Mouse (Mus musculus): Measurements from ENCODE around the gene Nrtn. TPM values are rescaled to one million over a fixed set of nuclear protein-coding genes. Genes with fewer than 3 reads are reported as not detected.

The Nrtn gene
- polyA plus RNA-seq, 1 experiment = 17.9 TPM

DNA sequence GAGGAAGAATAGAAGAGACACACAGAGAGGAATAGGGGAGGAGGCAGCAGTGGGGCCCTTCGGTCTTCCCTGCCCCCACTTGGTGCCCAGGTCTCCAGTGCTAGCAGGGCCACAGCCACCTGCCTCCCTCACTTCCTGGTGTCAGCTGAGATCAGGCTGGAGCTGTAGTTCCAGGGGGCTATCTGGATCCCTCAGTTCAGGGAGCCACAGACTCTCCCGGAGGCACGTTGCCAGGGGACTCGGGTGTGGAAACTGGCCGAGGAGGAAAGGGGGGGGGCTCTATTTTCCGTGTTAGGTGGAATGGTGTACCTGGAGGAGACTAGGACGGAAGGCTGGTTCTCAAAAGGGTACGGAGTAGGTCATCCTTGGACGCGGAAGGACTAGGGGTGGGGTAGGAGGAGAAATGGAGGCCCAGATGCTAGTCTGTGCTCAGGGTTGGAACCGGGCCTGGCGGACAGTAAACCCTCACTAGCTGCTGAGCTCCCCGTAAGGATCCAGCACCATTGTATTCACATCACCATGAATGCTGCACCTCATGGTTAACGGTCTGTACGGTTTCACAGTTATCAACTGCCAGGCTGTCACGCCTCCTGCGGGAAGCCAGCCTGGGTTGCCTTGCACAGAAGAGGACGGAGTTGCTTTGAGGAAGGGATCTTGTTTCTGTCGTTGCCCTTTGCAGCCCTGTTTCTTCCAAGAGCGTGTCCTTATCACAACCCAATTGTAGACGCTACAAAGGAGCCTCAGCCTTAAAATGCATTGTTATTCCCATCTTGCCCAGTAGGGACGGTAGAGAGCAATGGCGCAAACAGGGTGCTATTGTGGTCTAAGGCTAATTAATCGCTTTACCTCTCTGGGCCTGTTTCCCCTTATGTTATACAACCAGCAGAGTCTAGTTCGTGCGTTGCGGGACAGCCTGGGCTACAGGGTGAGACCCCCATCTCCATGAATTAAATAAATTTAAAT is 5.7 kb upstream of the Nrtn start:
- no peak for DNase-seq (ENCODE audit: low read depth)

DNA sequence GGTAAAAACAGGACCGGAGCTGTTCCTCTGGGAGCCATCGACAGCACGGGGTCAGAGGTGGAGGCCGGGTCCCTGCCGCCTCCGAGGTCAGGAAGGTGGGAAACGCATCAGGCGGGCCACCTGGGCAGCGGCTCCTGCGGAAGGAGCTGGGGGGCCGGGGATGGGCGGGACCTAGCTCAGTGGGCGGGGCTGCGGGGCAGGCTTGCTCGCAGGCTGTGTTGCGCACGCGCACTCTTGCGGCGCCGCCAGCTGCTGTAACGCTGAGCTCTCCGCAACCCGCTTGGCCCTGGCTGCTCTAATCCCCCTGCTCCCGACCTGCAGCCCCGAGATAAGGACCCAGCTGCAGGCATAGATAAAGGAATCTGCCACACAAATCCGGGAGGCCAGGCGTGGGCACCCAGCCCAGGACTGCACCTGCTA is 4.7 kb upstream of the Nrtn start:
- DNase-seq (ENCODE audit: low read depth) = no peak

DNA sequence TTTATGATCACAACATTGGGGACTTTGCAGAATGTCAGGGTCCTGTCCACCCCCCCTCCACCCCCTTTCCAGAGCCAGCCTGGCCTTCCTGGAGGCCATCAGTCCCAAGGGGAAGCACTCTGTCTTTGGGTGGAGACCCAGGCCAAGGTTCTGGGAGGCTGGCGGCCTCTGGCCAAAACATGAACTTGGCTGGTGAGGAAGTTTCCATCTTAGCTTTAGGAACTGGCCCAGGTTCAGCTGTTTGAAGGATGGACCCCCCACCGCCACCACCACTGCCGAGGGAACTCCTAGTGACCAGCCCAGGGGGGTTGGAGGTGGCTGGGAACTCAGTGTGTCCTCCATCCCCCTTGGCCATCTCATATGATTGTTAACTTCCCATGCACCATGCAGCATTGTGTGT is 3.7 kb upstream of the Nrtn start:
- no peak for DNase-seq (ENCODE audit: low read depth)

DNA sequence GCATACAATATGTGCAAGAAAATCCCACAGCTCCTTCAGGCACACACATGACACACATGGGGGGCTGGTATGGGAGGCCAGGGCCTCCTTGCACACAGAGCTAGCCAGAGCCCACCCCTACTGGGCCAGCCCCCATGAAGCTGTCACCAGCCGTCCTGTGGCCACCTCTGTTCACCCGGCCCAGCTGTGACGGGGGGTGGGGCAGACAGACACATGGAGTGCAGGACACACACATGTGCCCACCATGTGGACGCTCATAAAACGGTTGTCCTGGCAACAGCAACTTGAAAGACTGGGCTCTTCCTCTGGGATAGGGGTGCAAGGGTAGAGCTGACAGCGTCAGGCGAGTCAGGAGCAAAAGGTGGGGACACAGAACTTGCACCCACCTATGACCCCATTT is 1.9 kb upstream of the Nrtn start:
- no peak for DNase-seq (ENCODE audit: low read depth)

DNA sequence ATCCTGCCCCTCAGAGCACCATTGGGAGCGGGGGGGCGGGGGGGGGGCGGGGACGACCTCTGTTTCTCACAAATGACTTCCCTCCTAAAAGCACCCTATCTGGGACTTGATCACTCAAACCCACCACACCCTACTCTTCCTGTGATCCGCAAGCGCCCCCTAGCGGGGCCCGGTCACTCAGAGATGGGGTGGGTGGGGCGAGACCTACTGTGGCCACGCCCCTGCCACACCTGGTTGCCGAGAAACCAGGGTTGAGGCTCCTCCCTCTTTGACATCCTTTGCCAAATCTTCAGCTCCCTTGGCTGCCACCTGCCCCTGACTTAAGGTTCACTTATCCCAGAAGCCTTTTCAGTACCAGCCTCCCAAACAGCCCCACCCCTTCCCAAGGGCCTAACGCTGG is 802 bp upstream of the Nrtn start:
- no peak for DNase-seq (ENCODE audit: low read depth)

DNA sequence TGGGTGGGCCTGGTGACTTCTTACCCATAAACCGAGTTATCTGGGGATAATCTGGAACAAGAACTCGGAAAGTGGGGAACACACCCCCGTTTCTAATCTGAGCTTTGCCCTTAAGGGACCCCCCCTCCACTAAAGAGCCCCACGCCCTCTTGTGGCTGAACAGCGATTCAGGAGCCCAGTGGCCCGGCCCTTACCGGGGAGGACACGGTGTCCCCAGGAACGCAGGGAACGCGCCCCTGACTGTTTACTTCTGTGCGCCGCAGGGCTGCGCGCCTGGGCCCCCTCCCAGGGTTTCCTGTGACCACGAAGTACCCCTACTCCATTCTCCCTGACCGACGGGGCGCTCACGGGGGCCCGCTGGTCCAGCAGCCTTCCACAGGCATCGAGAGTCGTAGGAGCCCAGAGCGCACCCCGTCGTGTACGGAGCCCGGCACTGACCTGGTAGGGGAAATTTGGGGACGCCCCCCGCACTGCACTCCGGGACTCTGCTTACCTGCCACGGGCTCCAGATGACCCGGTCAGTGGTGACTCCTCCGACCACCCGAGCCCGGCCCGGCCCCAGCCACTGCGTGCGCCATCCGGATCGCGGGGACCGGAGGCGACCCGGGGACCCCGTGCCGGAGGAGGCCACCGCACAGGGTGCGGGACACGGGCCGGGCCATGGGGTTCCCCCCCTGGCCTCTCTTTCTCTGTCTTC is 479 bp downstream of the Nrtn start:
- DNase-seq (ENCODE audit: low read depth) = no peak

DNA sequence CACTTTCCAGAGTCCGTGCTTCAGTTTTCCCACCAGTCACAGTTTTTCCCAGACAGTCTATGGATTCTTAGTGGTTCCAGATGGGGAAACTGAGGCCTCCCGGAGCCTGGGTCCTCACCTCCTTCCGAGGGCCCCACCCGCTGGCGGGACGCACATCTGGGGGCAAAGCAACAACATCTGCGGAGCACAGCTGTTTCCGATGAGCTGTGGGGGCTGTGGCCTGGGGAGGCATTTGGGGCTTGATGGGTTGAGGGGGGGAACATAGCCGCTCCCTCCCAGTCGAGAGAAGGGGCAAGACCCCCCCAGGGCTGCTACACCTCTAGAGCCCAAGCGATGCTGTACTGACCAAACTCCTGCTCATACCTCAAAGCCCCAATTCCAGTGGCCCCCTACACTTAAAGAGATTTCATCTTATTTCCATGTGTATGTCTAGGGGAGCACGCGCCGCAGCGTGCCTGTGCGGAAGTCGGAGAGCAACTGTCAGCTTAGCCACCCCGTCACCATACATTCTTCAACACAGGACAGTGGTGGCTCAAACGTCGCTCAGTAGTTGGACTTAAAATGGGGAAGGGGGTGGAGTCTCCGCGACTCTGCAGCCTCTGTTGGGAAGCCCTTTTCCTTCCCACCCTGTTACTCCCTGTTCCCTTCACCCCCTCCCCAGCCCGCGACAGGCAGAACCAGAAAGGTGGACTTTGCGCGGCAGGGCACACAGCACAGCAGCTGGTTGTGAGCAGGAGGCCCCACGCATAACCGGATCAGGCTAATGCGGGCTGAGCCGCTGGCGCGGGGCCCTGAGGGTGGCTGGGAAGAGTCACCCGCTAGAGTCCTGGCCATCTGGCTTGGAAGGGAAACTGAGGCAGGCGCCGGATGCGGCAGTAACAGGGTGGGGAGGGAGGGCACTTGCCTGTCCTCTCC is 2.8 kb downstream of the Nrtn start:
- no peak for DNase-seq (ENCODE audit: low read depth)

DNA sequence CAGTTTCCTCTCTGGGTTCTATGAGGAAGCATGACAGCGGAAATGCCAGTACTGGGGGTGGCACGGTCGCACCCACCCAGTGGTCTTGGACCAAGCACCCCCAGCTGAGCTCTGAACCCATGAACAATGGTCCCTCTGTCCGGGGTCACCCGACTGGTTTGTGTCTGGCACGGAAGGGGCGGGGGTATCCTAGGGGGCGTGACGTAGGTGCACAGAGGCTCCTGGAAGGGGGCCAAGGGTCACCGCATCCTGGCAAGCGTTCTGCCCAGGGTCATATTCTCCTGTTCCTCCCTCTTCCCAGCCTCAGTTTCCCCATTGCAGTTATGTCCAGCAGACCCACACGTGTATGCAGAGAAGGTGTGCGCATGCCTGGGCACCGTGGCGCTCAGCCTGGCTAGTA is 3.9 kb downstream of the Nrtn start:
- no peak for DNase-seq (ENCODE audit: low read depth)

DNA sequence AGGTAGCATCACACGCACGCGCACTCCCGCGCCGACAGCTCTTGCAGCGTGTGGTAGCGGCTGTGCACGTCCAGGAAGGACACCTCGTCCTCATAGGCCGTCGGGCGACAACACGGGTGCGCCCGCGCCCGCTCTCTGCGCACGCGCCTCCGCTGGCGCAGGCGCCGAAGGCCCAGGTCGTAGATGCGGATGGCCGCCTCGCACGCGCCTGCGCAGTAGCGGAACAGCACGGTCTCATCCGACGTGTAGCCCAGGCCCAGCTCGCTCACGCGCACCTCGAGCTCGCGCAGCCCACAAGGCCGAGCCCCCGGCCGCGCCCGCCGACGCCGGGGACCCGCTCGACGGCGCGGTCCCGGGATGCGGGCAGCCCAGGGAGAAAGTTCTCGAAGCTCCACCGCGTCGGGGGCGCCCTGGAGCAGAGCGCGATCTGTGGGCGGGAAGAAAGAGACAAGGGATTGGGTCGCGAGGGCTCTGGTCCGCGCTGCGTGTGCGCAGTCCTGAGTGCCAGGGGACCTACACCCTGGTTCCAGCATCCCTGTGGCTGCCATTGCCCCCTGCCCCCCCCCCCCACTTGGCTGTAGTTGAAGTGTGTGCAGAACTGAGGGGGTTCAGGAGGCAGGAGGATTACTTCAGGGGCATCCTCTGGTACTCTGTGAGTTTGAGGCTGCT is 5.8 kb downstream of the Nrtn start:
- no peak for DNase-seq (ENCODE audit: low read depth)

DNA sequence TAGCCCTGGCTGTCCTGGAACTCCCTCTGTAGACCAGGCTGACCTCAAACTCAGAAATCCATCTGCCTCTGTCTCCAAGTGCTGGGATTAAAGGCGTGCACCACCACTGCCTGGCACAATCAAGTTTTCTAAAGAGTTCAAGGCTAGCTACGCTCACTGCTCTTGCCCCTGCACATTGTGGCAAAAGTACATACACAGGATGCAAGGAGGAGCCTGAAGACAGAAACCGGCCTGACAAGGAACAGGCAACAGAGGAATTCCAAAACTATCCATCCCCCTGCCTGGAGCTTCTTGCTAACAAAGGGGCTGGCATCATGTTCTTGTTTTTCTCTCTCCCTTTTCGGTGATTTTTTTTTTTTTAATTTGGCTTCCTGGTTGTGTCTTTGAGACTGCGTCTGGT is 13.2 kb downstream of the Nrtn start:
- DNase-seq (ENCODE audit: low read depth) = no peak

DNA sequence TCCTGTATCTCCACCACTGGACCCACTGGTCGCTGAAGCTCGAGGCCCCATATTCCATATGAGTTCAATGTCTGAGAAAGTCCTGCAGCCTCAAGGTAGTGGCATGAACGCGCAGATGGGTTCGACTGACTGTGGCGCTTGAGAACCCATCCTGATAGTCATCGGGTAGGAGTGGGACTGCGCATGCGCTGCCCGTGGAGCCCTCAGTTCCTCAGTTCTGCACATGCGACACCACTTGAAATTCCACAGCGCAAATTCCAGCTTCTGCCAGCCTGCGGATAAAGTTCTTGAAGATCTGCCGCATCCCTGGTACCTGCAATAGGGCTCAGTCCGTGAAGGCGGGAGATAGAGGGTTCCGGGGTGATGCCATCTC is 16.6 kb downstream of the Nrtn start:
- no peak for DNase-seq (ENCODE audit: low read depth)

DNA sequence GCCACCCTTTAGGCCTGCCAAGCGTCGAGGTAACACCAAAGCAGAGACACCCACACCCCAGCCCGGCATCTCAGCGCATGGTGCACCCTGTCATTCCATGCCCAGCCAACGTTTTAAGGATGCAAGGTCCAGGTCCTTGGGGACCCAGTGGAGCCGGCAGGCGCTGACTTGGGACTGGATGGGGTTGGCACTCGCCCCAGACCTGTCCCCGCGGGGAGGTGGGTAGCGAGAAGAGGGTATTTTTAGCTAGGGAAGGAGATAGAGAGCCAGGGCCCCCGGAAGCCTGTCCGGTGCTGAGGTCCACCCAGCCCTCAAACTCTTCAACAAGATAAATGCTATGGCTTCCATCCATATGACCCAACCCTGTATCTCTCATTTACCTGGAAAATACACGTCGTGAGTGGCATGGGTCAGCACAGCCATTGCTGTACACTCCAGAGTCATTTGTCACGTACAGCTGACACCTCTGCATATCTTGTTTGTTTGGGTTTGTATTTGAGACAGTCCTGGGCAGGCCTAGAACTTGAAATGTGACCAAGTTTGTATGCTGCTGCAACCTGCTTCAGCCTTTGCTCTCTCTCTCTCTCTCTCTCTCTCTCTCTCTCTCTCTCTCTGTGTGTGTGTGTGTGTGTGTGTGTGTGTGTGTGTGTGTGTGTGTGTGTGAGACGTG is 17.1 kb downstream of the Nrtn start:
- DNase-seq (ENCODE audit: low read depth) = no peak

DNA sequence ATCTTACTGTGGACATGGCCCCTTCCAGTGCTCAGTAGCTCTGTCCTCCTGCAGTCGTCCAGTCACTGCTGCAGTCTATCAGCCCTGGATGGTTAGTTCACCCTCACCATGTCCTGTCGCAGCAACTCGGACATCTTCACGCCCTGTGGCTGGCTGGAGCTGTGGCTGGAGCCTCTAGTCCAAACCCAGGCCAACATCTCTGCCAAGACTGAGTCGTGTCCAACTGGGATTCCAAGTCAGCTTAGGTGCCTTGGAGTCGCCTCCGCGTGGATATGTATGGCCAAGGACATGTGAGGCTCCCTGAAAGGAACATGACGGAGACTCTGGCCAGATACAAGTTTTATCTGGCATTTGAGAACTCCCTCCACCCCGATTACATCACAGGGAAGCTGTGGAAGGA is 19.1 kb downstream of the Nrtn start:
- DNase-seq (ENCODE audit: low read depth) = no peak

DNA sequence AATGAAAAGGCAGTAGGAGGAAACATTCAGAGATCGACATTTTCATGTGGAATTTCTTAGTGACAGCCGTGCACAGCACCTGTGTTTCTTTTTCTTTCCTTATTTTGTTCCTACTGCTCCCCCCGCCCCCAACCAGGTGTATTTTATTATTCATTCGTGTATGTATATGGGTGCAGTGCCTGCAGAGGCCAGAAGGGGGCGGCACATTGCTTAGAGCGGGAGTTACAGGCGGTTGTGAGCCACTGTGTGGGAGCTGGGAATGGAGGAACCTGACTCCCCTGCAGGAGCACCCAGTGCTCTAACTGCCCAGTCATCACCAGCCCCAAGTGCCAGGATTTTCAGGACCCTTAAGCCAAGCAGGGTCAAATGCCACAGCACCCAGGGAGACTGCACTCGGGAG is 20.8 kb downstream of the Nrtn start:
- DNase-seq (ENCODE audit: low read depth) = no peak

DNA sequence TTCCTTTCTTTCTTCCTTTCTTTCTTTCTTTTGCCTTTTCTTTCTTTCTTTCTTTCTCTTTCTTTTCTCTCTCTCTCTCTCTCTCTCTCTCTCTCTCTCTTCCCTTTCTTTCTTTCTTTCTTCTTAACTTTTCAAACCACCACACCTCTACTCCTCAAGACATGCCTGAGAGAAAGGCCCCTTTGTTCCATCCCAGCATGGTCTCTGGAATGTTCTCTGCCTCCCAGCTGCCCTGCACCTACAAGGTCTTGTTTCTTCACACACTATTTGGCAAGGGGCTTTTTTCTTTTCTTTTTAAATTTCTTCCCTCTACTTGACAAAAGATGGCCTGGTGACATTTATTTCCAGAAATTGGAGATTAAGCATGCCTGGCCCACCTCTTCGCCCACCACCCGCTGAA is 27.7 kb downstream of the Nrtn start:
- DNase-seq (ENCODE audit: low read depth) = no peak

DNA sequence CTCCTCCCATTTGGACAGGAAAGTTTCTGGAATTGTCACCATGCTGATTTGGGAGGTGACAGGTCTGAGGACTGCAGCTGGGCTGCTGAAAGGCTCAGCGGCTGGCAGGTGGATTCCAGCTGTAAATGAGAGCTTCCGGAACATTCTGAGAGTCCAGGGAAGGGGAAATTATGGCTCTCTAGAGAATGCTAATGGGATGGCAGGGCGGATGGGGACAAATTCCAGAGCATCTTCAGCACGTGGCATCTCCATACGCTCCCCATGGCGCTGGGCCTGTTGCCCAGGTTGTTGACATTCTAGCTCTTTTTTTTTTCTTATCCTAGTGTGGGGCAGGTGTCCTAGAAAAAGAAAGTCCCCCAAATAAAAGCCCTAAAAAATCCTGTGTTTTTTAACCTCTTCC is 28.2 kb downstream of the Nrtn start:
- DNase-seq (ENCODE audit: low read depth) = no peak

DNA sequence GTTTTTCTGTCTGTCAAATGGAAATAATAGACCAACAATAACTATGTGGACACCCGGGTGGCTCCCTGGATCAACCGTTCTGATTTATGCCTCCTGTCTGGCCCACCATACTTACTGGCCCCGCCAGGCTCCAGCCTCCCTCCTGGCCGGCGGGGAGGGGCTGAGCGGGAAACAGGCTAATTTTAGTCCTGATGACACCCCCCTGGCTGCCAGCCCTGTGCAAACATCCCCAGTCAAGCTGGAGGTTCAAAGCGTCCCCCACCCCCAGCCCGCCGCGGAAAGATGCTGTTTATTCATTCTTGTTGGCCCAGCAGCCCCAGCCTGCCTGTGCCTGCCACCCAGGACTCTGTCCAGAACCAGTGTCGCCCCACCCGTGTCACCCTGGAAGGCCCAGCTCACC is 29.2 kb downstream of the Nrtn start:
- no peak for DNase-seq (ENCODE audit: low read depth)

DNA sequence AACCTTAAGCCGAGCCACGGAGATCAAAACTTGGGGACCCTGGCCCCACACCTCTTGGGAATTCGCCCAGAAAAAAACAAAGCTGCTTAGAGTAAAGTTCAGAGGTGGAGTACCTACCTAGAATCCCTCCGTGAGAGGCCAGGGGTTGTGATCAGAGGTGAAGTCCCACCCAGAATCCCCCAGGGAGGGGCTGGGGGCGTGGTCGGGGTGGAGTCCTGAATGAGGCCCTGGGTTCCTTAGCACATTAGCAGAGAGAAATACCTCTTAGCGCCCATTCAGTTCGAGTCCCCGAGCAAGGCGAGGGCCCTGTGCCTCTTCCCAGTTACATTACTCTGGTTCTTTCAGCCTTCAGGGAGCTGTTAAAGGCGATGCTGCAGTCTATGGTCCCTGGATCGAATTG is 29.7 kb downstream of the Nrtn start:
- DNase-seq (ENCODE audit: low read depth) = no peak

DNA sequence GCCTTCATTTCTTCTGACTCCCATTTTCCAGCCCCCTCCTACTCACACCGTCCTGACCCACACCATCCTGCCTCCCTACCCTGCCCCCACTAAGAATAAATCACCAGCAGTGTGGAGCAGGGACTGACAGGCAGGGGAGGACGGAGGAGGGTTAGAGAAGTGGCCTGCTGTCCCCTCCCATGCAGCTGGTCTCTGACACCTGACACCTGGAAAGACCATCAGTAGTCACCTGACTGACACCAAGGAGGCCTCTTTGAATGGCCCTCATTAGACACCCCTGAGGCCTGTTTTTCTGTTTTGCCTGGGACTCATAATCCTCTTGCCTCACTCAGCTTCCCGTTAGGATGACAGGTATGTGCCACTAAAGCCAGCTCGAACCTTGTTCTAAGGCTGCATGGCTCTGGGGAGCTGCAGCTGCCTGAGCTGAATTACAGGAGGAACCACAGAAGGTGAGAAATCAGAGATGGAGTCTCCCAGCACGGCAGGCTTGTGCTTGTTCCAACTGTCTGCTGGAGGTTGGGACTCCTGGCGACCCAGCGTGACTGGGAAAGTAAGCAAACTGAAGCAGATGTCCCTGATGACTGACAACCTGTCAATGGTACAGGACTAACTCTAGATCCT is 30.2 kb downstream of the Nrtn start:
- DNase-seq (ENCODE audit: low read depth) = no peak

DNA sequence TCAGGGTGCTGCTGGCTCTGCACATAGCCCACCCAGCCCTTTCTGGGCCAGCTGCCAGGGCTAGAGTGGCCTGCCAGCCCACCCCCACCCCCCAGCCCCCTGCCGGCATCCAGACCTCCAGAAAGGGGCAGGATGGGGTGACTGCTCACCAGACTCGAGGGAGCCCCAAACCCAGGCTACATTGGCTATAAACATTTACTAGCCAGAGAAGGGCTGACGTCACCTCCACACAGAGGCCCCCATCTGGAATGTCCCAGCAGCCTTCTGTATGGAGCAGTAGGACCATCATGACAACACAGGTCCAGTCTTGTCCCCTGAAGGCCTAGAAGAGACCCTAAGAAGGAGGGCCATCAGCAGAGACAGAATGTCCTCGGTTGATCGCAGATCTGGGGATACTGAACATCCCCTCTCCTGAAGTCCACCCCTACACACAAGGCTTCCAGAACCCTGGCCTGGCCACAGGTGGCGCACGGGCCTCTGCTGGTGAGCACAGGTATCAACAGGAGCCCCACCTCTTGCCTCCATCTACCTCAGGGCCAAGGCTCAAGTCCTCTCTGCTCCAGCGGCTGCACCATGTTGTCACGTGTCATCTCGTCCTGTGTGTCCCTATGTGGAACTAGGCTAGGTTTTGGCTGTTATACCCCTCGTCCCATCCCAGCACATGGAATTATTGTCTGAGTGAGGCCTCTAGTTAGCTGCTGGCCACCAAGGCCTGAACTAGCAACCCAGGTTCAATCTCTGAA is 33.7 kb downstream of the Nrtn start:
- no peak for DNase-seq (ENCODE audit: low read depth)
